Mouse (Mus musculus) urinary bladder, adult 2 months (tissue): Measurements from ENCODE around the gene Fbxl19. TPM values are rescaled to one million over a fixed set of nuclear protein-coding genes. Genes with fewer than 3 reads are reported as not detected.

Source experiments
- DNase-seq: peaks from one replicate; pipeline ENCODE4 v3.0.0; 2022; ENCODE audit warnings: low spot score
- polyA plus RNA-seq: library from polyadenylated mRNA; depleted of rRNA; stranded (reverse); fragments of >200 nt; gene quantifications from 2 replicates; pipeline ENCODE4 v1.2.3, GENCODE M21; 2012; rRNA removed

The Fbxl19 gene
- polyA plus RNA-seq = 14.5 and 15.5 TPM in 2 replicates

DNA sequence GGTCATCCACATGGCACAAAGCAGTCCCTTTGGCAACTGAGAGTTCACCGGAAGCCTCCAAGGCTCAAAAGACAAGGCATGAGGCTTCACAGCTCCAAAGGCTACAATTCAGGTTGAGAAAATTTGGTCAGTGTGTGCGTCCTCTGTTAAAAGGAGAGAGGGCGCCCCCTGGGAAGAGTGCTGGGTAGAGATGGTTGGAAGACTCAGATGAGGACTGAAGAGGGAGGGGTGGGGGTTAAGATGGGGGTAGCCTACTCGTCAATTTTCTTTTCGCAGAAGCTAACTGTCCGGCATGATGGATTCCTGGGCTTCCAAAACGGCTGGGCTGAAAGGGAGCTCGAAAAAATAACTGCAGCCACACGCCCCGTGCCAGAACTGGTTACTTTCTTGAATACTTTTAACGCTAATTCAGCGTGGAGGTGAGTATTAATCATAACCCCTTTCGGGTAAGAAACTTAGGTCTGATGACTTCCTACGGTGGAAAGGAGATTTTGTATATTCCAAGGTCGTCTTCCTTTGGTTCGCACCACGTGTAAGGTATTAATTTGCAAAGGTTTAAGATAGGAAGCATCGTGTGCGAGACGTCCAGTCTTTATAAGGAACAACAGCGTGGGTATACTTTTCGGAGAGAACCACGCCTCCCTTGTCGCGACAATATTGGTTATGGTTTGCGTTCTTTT, at the start of gene Fbxl19:
TSS of gene Fbxl19 (plus strand) at position 178 of the 680 bp plus-strand sequence.
- DNase-seq = peak; percentile 47

DNA sequence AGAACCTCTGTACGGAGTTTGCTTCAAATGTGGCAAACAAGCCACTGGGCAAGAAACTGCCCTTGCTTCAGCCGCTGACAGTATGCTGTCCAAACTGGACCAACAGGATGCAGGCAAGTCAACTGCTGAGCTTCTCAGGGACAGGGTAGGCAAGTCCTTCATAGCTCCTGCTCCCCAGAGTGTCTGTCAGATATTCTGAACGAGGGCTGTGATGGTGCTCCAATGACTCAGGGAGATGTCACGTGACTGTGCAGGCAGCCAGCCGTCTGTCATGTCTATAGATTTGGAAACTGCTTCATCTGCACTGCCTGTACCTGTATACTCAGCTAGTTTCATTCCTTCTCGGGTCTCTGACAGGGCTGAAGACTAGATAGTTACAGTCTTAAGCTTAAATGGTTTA, 45.4 kb upstream of the Fbxl19 start:
- DNase-seq = no peak

DNA sequence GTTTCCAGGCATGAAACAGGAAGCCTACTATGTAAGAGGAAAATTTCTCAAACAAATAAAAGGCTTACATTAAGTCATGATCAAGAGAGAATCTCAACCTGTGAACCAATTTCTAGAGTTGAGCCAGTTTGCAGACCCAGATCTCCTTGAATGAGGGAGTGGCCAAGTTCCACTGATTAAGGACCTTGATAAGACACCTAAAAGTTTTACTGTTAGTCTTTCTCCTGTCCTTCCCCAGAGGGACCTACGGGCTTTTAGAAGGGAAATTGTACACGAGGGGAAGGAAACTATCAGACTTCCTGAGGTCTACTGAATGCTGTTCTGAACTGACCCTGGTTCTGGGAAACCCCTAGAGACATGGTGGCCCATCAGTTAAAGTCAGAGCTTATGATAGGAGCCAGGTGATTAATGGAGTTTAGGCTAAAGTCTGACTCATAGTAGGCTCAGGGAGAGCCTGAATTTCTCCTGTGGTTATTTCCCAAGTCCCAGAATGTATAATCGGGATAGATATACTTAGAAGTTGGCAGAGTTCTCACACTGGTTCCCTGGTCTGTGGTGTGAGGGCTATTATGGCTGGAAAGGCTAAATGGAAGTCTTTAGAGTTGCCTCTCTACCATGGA, 43.5 kb upstream of the Fbxl19 start:
- DNase-seq = no peak

DNA sequence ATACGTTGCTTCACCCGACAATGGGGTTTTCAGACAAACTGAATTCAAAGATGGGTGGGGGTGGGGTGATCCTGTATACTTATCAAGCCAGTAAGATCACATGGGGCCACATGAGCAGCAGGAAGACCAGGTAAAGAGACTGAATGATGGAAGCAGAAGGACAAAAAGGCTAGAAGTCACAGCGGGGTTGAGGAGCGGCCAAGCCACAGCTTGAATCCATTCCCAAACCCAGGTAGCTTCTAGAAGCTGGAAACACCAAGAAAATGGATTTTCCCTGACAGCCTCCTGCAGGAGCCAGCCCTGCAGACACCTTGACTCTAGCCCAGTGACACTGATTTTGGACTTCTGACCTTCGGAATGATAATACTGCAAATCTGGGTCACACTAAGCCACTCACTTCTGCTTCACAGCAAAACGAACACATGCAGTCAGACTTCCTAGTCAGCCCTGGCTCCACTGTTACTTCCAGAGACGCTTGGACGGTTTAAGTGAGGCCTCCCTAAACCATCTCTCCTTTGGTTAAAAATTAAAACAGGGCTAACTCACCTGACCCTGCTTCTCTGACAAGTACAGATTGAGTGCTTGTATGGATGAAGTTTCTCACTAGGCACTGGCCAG, 40.7 kb upstream of the Fbxl19 start:
- no peak for DNase-seq

DNA sequence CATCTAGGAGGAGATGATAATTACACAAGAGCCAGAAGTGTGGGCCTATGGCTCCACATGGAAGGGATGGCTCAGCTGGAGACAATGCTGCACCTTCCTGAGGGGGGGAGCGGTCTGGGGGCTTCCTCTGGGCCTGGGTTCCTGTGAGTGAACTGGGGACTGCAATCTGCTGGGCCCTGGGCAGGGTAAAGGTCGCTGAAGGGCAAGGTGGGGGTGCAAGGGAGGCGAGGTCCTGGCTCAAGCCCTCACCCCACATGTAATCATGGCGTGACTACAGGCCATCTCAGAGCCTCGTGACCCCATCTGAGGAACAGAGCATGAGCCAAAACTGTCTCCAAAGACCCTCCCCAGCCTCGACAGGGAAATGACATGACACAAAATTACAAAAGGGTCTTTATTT, 39.7 kb upstream of the Fbxl19 start:
- DNase-seq = no peak

DNA sequence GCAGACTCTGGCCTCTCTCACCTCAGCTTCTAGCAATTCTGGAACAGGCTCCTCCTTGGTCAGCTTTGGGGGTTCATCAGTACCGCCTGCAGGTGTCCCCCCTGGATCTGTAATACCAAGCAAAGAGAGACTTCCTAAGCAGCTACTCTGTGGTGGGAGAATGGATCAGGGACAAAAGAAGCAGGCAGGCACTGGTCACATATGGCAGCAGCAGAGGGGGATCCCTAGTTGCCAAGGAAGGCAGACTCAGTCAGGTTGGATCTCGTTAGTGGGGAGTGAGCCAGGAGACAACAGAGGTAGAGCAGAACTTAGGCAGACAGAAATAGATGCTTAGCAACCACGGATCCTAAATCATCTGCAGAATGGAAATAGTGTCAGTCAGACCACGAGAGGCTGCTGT, 38.6 kb upstream of the Fbxl19 start:
- no peak for DNase-seq

DNA sequence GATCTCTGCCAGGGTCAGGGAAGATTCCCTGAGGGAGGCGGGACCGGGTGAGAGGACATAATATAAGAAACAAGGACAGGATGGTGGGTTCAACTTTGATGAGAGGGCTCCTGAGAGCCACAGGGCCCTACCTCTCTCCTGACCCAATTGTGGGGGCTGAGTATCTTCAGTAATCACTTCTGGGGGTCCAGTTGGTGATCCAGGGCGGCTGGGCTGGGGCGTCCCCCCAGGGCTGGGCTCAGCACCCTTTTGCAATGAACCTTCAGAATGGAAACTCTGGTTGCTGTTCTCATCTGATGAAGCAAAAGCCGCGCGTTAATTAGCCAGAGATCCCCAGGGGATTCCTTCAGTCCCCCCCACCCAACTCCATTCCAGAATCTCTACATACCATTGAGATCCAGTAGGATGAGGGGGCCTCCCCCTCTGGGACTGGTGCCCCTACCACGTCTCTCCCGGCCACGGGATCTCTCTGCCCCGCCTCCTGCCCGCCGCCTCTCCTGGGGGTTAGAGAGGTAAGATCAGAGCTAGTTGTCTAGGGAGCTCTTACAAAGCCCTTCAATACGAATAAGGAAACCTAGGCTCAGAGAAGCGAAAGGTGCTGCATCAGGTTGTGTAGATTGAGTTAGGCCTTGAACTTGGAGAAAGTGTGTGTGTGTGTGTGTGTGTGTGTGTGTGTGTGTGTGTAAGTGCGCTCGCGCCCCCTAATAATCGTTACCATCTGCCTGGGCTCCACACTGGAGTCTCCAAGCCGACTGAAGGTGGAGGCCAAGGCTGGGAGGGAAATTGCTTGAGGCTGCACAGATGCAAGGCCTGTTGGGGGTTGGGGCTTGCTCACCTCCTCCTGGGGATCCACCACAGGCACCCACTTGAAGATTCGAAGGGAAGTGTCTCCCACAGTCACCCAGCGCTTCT, 37.0 kb upstream of the Fbxl19 start:
- no peak for DNase-seq

DNA sequence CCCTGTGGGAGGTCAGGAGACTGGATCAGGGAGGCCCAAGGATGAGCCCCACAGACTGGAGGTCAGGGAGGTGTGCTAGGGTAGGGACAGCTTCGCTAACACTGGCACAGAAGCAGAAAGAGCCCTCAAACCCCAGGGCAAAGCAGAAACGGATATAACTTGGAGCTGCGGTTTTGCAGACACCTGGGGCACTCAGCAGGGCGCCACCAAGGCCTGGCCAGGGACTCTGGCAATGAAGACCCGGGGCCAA, 36.5 kb upstream of the Fbxl19 start:
- no peak for DNase-seq

DNA sequence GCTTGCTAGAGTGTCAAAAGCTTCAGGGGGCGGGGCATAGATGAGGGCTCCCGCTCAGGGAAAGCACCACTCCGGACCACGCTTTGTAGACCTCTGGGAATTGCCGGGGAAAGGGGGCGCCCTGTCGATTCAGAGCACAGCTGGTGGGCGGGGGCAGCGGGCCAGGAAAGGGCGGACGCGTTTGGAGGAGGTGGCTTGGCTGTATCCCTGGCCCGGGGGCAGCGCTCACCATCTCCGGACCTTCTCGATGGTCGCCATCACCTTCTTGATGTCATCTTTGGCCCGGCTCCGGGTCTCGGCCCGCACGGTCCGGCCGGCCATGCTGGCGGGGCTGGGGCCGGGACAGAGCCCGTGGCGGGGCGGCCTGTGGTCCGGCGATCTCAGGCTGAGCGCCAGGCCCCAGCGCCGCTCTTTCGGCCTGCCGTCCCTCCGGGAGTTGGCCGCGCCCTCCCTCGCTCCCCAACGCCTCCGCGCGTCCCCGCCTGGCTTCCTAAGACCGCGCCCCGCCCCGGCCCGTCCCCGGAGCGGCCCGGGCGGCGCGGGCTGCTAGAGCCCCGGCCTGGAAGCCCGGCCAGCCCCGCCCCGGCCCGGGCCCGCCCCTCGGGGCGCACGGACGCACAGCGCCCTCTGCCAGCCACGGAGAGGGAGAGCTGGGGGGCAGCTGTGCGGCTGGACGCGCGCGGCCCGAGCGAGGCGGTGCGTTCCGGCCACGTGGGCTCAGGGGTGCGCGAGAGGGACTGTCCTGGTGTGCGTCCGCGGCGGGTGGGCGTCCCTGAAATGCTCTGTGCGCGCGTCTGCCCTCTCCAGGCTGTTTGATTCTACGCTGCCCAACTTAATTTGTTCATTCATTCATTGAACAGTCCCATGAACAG, 35.9 kb upstream of the Fbxl19 start, which contains the start of gene Bcl7c:
TSS of gene Bcl7c (minus strand) at position 727 of the 872 bp plus-strand sequence.
- DNase-seq = peak; percentile 83

DNA sequence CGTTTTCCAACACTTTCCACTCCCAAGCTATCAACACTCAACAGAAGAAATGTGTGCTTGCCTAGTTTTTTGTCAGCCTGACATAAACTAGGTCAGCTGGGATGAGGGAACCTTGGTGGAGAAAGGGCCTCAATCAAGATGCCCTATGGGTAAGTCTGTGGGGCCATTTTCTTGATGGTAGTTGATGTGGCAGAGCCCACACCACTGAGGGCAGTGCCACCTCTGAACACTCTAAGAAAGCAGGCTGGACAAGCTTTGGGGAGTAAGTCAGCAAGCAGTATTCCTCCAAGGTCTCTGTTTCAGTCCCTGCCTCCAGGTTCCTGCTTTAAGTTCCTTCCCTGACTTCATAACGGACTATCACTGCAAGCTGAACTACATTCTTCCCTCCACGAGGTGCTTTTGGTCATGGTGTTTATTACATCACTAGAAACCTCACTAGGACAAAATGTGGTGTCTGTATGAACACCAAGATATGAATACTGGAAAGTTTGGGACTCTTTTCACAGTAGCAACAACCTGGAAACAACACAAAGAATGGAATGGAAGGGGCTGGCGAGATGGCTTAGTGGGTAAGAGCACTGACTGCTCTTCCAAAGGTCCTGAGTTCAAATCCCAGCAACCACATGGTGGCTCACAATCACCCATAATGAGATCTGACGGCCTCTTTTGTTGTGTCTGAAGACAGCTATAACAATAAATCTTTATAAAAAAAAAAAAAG, 34.9 kb upstream of the Fbxl19 start:
- no peak for DNase-seq

DNA sequence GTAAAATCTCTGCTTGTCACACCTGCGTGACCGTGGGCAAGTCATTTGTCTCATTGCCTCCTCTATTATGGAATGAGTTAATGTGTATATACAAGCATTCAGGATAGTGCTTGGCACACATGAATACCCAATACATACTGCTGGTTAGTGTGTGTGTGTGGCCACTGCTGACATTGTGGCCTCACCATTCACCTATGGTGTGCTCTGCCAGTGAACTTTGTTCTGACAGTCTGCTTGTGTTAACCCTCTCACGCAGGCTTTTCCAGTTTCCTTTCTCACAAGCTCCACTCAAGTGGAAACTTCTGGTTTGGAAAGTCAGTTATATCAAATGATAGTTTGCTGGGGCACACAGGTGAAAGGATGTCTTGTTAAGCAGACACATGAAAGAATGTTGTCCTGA, 33.3 kb upstream of the Fbxl19 start:
- DNase-seq = no peak

DNA sequence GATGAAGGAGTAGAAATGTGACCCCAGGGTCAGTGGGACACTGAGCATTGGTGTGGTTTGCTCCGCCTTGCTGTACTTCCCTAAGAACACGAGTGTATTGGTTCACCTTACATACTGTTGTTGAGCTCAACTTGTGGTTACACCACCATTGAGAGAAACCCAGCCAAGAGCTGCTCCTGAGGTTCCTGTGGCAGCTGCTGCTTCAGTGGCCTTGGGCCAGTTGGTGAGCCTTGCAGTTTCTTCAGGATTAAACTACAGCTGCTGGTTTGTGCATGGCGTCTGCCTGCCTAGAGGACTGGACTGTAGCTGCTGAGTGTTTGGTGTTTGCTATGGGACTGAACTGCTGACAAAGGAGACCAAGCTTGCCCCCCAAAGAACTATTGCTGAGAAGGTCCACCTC, 32.9 kb upstream of the Fbxl19 start:
- DNase-seq = no peak

DNA sequence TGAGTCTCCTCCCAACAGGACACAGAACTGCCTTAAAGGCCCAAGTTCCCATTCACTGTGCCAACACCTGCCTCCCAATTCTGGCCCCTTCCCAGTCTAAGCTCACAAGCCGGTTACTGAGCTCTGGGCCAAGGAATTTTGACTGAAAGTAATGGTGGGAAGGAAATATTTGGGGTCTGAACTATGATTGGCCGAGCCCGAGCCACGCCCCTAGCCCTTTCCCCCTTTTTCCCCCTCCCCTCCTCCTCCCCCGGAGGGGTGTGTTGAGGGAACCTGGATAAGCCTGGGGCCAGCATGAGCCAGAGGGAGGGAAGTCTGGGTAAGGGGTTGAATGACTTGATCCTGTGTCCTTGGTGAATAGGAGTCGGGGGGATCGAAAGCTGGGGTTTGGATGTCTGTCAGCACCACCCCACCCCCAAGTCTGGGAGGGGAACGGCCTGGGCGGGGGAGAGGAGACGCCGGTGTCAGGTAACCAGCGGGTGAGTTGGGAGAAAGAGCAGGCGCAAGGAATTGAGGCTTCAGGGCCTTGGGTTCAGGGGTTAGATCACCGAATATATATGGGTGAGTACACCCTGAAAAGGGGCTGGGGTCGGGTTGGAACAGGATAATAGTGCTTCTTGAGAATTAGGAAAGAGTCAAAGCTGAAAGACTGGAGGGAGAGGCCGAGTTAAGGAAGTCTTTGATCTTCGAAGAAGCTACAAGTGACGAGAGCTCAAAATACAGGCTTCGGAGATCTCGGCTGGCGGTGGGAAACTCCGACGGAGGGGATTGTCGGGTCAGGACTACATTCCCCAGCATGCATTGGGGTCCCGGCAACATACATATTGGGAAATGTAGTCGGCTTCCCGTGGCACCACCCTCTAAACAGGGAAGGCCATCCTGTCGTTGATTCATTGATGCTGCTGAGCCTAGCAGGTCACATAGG, 31.6 kb upstream of the Fbxl19 start, which contains the start of gene Ctf1:
TSS of gene Ctf1 (plus strand) at position 276 of the 925 bp plus-strand sequence.
- peak; percentile 60 for DNase-seq

DNA sequence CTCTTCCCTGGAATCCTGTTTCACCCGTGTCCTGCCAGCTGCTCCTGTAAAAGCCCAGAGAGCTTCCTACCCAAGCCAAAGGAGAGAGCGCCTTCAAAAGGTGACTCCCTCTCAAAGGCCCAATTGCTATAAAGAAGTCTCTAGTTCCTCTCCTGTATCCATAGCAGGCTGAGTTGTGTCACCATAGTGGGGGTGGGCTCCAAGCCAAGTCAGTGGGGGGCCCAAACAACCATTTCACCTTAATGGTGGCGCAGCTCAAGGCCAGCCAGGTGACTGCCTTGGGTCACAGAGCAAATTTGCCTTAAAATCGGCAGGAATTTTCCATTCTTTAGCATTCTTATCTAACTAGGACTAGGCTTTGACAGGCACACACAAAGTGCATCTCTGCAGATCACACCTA, 29.5 kb upstream of the Fbxl19 start:
- DNase-seq = no peak

DNA sequence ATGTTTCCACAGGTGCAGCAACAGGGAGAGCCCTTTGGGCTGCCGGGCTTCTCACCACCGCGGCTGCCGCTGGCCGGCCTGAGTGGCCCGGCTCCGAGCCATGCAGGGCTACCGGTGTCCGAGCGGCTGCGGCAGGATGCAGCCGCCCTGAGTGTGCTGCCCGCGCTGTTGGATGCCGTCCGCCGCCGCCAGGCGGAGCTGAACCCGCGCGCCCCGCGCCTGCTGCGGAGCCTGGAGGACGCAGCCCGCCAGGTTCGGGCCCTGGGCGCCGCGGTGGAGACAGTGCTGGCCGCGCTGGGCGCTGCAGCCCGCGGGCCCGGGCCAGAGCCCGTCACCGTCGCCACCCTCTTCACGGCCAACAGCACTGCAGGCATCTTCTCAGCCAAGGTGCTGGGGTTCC, 27.4 kb upstream of the Fbxl19 start:
- DNase-seq = peak; percentile 54

DNA sequence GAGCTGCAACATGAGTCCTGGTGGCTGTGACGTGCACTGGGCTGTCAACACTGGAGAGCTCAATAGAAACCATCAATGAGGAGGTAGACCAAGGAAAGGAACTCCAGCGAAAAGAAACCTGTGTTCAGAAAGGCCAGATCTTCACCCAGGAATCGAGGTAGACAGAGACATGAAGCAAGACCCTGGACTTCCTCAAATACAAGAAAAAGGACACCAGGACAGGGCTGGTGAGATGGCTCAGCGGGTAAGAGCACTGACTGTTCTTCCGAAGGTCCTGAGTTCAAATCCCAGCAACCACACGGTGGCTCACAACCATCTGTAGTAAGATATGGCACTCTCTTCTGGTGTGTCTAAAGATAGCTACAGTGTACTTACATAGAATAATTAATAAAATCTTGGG, 26.0 kb upstream of the Fbxl19 start:
- DNase-seq = no peak

DNA sequence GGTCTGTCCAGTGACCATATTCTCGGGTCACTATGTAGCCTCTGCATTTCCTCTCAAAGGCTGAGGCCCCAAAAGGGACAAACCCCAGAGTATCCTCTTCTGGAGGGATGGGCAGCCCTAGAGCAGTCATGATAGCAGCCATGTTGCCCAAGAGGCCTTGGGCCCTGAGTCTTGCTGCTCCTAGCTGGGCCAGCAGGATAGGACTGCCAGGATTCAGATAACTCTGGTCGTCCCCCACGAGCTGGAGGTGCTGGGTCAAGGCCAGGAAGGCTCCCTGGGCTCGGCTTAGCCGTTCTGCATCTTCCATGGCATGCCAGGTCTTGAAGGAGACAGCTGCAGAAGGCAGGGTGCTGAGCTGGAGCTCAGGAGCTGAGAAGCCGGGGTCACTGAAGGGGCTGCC, 25.1 kb upstream of the Fbxl19 start:
- DNase-seq = no peak

DNA sequence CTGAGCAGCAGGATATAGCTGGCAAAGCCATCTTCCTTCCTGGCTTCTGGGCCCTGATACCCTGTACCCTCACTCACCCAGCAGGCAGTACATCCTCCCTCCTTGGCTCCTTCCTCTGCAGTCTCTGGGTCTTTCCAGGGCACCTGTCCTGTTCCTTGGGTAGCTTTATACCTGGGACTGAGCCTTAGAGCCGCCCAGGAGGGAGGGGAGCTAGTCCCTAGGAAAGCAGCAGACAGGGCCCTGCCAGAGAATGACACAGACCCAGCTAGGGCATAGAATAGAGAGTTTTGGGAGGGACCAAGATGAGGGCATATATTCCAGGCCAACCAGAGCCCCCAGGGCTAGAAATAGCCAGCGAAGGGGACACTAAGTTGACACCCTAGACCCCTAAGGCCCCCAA, 18.9 kb upstream of the Fbxl19 start:
- no peak for DNase-seq

DNA sequence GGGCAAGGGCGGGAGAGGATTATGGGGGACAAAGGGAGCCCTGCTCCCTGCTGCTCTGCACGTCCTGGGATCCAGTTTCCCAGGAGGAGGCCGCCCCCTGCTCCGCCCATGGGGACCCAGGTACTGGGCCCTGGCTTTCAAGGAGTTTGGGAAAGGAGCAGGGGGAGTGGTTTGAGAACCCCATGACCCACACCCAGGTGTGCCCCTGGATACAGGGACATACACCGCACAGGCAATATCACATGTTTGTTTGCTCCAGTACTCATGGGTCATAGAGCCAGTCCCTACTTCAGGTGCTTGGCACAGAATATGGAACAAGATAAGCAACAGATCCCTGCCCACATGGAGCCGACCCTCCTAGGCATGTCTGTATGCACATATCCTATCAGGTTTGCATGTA, 18.4 kb upstream of the Fbxl19 start:
- no peak for DNase-seq

DNA sequence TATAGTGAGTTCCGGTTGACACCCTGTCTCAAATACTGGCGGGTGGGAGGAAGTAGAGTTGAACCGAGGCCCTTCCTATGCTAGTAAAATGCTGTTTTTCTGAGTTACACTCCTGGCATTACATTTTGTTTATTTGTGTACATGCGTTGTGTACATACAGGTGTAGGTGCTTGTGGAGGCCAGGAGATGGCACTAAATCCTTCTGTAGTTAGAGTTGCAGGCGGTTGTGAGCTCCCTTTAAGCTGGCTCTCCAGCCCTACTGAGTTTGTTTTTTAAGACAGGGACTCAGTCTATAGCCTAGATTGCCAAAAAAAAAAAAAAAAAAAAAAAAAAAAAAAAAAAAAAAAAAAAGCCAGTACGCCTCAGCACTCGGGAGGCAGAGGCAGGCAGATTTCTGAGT, 16.4 kb upstream of the Fbxl19 start:
- DNase-seq = no peak
